Mouse (Mus musculus): ENCODE results near the gene Arhgap28. TPM values are rescaled to one million over a fixed set of nuclear protein-coding genes. Genes with fewer than 3 reads are reported as not detected.

Arhgap28 gene
- polyA plus RNA-seq, 1 experiment: 0.38 TPM

DNA sequence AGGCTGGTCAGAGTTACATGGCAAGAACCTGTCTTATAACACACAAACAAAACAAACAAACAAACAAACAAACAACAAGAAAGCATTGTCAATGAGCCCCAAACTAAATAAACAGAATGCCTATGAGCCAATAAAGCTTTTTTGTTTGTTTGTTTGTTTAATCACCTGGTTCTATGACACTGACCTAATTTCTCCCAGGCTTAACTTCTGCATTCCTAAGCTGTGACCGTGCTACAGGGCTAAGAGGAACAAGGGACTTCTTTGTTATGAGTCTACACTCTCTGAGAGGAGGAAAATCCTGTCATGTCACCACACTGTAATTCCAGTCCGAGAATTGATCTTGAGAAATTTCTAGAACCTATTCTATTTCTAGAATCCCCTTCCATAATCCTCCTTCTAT lies 29.2 kb downstream of the Arhgap28 start:
- Histone ChIP-seq H3K27ac (ENCODE audit: insufficient read depth, low read length) (no peak overlapping the region), H3K4me1 (ENCODE audit: control insufficient read depth, insufficient read depth, low read length) (no peaks in the 10 kb centered on the region), H3K4me3 (ENCODE audit: insufficient read depth, low read length) (no peak overlapping the region)
- TF ChIP-seq CTCF (IDR thresholded peaks at IDR 0.05; ENCODE audit: extremely low read depth, insufficient read depth, low read length) (no peak), POLR2A (IDR thresholded peaks at IDR 0.05; ENCODE audit: extremely low read depth, insufficient read depth, low read length) (no peak)

DNA sequence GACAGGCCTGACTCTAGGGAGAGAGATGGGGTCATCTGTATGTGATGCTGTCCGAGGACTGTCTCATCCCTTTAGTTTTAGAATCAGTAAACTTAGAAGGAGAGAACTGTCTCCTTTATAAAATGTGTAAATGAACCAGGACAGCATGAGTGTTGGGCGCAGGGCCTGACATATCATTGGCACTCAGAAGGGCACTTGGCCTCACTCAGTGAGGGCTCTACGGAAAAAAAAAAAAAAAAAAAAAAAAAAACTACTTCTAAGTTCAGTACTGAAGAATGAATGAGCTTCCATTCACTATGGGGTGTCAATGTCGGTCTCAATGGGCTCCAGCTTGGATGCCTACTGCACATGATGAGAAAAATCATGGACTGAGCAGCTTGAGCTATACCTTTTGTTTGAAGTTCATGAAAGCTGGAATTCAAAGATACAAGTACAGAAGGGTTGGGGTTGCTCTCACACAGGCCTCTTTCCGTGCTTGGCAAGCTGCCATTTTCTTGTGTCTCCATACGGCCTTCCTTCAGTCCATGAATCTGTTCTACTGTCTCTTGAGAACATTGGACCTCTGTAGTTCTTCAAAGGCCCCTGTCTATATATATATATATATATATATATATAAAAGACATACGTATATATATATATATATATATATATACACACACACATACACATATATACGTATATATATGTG lies 36.9 kb downstream of the Arhgap28 start:
- TF ChIP-seq POLR2A (IDR thresholded peaks at IDR 0.05; ENCODE audit: extremely low read depth, insufficient read depth, low read length) (no peak), CTCF (IDR thresholded peaks at IDR 0.05; ENCODE audit: extremely low read depth, insufficient read depth, low read length) (no peak)
- Histone ChIP-seq H3K27ac (ENCODE audit: insufficient read depth, low read length) (no peak overlapping the region), H3K4me1 (ENCODE audit: control insufficient read depth, insufficient read depth, low read length) (no peaks in the 10 kb centered on the region; the same call in 1 of the 2 replicates), H3K4me3 (ENCODE audit: insufficient read depth, low read length) (no peak overlapping the region)

DNA sequence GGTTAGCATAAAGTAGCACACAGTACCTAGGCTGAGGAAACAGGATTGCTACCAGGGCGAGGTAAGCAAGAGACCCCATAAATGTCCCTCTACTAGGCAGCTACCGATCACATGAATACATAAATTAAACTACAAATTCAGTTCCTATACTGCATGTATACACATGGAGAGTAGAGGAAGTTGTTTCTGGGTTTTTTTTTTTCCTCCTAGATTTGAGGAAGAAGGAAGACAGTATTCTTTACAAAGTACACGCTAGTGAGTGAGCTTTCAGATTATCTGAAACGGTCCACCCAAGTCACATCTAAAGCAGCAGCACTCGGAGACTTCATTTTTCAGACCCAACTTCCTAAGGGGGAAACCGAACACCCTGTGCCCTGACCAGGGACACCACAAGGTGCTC lies 41.1 kb downstream of the Arhgap28 start:
- TF ChIP-seq POLR2A (IDR thresholded peaks at IDR 0.05; ENCODE audit: extremely low read depth, insufficient read depth, low read length) (no peak), CTCF (IDR thresholded peaks at IDR 0.05; ENCODE audit: extremely low read depth, insufficient read depth, low read length) (no peak)
- no peak overlapping the region for H3K27ac ChIP-seq (ENCODE audit: insufficient read depth, low read length)
- H3K4me1 ChIP-seq (ENCODE audit: control insufficient read depth, insufficient read depth, low read length): no peaks in the 10 kb centered on the region; the same call in 1 of the 2 replicates
- H3K4me3 ChIP-seq (ENCODE audit: insufficient read depth, low read length): no peak overlapping the region

DNA sequence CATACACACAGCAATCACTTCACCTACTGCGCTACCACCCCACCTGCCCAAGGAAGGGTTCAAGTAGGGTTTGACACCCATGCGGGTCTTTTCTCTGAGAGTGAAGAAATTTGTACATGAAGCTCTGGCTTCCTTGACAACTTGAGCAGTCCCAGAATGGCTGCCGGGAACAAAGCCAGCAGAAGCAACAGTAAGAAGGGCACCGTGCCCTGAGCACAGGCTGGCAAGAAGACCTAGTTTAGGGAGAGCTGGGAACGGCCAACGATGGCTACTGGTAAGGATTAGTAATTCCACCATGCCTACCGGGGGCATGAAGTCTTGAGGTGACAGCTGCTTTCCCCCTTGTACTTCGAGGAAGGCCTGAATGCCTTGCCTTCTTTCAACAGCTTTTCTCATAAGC lies 41.9 kb downstream of the Arhgap28 start:
- no peak for TF ChIP-seq CTCF (IDR thresholded peaks at IDR 0.05; ENCODE audit: extremely low read depth, insufficient read depth, low read length)
- no peak for TF ChIP-seq POLR2A (IDR thresholded peaks at IDR 0.05; ENCODE audit: extremely low read depth, insufficient read depth, low read length)
- Histone ChIP-seq H3K27ac (ENCODE audit: insufficient read depth, low read length) (no peak overlapping the region), H3K4me3 (ENCODE audit: insufficient read depth, low read length) (no peak overlapping the region), H3K4me1 (ENCODE audit: control insufficient read depth, insufficient read depth, low read length) (no peaks in the 10 kb centered on the region; the same call in 1 of the 2 replicates)

DNA sequence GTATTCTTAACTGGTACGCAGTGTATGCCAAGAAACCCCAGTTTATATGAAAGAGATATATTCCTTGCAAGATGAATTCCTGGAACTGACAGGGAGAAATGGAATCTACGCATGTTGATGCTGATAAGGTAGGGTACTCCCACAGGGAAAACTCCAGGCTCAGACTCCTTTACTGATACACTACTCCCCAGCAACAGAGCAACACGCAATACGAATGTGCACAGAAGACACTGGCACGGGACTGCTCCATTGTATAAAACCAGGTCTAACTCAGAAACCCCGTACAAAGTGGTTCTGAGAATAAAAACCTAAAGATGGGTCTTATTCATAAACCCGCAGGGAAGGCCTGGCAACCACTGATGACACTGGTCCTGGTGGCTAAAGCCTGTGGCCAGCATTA lies 45.0 kb downstream of the Arhgap28 start:
- no peak overlapping the region for H3K4me3 ChIP-seq (ENCODE audit: insufficient read depth, low read length)
- TF ChIP-seq POLR2A (IDR thresholded peaks at IDR 0.05; ENCODE audit: extremely low read depth, insufficient read depth, low read length) (no peak), CTCF (IDR thresholded peaks at IDR 0.05; ENCODE audit: extremely low read depth, insufficient read depth, low read length) (no peak)
- H3K4me1 ChIP-seq (ENCODE audit: control insufficient read depth, insufficient read depth, low read length): no peaks in the 10 kb centered on the region; the same call in 1 of the 2 replicates
- no peak overlapping the region for H3K27ac ChIP-seq (ENCODE audit: insufficient read depth, low read length)

DNA sequence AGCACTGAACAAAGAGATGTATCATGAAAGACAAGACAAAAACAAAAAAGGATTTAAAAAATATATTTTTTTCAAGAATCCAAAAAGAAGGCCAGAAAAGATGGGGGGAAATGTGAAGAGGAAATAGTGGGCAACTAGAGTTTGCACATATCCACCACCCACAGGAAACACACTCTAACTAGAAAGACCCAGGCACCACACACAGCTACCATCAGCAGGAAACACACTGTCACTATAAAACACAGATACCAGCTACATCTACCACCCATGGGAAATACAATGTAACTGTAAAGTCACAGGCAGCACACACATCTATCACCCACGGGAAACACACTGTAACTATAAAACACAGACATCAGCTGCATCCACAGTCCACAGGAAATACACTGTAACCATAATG lies 46.3 kb downstream of the Arhgap28 start:
- no peak overlapping the region for H3K27ac ChIP-seq (ENCODE audit: insufficient read depth, low read length)
- TF ChIP-seq POLR2A (IDR thresholded peaks at IDR 0.05; ENCODE audit: extremely low read depth, insufficient read depth, low read length) (no peak), CTCF (IDR thresholded peaks at IDR 0.05; ENCODE audit: extremely low read depth, insufficient read depth, low read length) (no peak)

DNA sequence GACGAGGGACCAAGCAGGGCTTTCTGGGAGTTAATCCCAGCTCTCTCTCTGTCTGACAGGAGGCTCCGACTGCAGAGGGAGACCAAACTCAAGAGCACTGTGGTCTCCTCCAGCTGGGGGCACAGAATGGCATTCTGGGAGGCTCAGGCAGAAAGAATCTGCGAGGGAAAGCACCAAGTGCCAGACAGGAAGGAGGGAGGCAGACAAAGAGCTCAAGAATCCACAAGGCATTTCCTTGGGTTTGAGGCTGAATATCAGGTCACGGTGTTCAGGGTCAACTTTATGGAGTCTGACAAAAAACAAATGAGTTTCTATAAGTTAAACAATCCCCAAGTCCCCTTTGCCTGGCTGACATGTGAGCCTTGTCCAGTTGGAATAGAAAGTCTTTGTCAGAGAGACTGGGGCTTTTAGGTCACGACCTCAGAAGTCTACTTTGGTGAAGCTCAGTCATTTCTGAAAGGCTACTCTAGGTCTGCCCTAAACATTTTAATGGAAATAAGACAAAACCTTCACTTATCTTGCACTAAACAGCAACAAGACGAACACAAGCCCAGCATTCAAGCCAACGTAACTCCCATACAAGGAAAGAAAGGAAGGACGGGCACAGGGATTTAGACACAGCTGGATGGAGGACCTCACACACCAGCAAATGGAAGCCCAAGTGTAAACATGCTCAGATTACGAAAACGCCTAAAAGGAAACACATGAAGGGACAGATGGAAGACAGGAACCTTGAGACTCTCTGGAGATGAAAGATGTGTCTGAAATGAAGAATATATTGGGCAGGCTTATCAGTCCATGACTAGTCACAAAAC lies 47.8 kb downstream of the Arhgap28 start:
- TF ChIP-seq CTCF (IDR thresholded peaks at IDR 0.05; ENCODE audit: extremely low read depth, insufficient read depth, low read length) (no peak), POLR2A (IDR thresholded peaks at IDR 0.05; ENCODE audit: extremely low read depth, insufficient read depth, low read length) (no peak)
- Histone ChIP-seq H3K4me3 (ENCODE audit: insufficient read depth, low read length) (no peak overlapping the region), H3K4me1 (ENCODE audit: control insufficient read depth, insufficient read depth, low read length) (no peaks in the 10 kb centered on the region), H3K27ac (ENCODE audit: insufficient read depth, low read length) (no peak overlapping the region)

More for the DNA sequence above, 46.3 kb downstream of the Arhgap28 start:
- no peak overlapping the region for H3K4me3 ChIP-seq (ENCODE audit: insufficient read depth, low read length)
- no peaks in the 10 kb centered on the region; the same call in 1 of the 2 replicates for H3K4me1 ChIP-seq (ENCODE audit: control insufficient read depth, insufficient read depth, low read length)

DNA sequence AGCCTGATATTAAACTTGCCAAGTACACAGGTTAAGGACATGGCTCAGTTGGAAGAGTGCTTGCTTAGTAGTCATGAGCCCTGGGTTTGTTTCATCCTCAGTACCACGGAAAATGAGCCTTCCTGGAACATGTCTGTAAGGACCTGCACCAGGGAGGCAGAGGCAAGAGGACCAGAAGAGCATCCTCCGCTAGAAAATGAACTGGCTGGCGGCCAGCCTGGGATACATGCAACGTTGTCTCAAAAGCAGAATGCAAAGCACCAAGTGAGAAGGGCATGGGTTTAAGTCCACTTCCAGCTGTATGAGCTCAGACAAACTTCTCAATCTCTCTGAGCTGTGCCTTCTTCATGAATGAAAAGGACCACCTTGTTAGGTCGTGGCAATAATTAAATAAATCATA lies 49.0 kb downstream of the Arhgap28 start:
- no peaks in the 10 kb centered on the region for H3K4me1 ChIP-seq (ENCODE audit: control insufficient read depth, insufficient read depth, low read length)
- no peak overlapping the region for H3K27ac ChIP-seq (ENCODE audit: insufficient read depth, low read length)
- no peak for TF ChIP-seq CTCF (IDR thresholded peaks at IDR 0.05; ENCODE audit: extremely low read depth, insufficient read depth, low read length)
- no peak for TF ChIP-seq POLR2A (IDR thresholded peaks at IDR 0.05; ENCODE audit: extremely low read depth, insufficient read depth, low read length)
- H3K4me3 ChIP-seq (ENCODE audit: insufficient read depth, low read length): no peak overlapping the region

DNA sequence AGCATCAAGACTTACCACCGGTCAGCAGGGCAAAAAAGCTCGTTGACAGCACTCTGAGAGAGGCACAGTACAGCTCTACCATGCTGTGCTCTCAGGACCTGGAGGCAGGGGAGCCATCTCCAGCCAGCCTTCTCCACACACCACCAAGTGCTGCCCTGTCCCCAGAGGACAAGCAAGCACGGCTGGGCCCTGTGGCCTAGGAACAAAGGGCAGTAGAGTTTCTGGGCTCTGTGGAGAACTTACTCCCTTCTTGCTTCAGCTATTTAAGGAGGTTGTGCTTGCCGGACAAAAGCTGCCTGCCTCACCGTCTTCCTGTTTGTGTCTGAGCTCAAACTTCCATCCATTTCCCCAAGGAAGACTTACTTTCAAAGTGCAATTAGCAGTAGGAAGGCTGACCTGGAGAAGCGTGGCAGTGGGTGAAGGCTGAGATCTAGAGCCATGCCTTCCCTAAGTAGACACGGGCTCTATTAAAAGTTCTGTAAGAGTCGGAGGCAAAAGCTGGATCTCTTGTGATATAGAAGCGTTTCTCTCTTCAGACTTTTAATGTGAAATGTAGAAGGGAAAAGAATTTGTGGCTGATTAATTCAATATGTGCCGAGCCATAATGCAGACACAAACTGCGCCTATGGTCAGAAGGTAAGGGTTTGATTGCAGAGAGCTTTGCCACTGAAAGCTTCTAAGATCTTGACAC lies 53.3 kb downstream of the Arhgap28 start:
- Histone ChIP-seq H3K4me1 (ENCODE audit: control insufficient read depth, insufficient read depth, low read length) (no peaks in the 10 kb centered on the region), H3K27ac (ENCODE audit: insufficient read depth, low read length) (no peak overlapping the region), H3K4me3 (ENCODE audit: insufficient read depth, low read length) (no peak overlapping the region)
- TF ChIP-seq POLR2A (IDR thresholded peaks at IDR 0.05; ENCODE audit: extremely low read depth, insufficient read depth, low read length) (no peak), CTCF (IDR thresholded peaks at IDR 0.05; ENCODE audit: extremely low read depth, insufficient read depth, low read length) (no peak)

All from cortical plate, adult 2 months (tissue).